ENCODE assay signal across 9 mouse cellular contexts in the genomic region with DNA sequence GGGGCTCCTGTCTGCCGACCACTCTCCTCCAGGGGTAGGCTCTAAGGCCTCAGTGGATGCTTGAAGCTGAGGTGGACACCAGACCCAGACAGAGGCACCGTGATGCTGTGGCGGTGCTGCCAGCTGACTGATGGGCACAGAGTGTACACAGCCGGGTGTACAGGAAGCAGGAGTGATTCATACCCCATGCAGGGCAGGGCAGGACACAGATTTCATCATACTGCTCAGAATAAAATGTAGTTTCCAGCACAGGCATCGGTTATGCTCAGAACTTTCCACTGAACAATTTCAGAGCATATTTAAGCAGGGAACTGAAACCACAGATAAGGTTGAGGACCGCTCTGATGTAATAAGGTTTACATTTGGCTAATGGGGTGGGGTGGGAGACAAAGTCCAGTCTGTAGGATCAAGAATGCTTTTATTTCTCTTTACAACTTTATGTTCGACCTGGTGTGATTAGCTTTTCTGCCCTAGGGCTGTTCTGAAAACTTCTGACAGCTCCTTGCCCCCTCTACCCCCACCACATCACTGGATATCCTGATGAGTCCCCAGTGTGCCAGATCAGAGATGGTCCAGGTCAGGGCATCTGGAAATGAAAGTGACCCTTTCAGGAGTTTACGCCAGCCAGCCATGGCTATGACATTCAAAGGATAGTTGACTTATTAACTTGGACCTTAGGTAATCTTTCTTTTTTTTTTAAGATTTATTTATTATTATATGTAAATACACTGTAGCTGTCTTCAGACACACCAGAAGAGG. TPM values are rescaled to one million over a fixed set of nuclear protein-coding genes. Genes with fewer than 3 reads are reported as not detected.
DNase-seq lines count a peak whose midpoint lies in the region; ATAC-seq lines count a peak whose summit lies in the region.
"Had no signal": no experiment of that assay in that cellular context is flagged by ENCODE, and none has a peak within 500 bp of the region (broad histone marks: within the 10 kb centered on the region; RNA-seq: fewer than 3 reads in every experiment).

No protein-coding gene starts in this region.

- no peaks in the 10 kb centered on the region for H3K9me3 ChIP-seq in lung, embryonic 16.5 days (ENCODE audit: control insufficient read depth, low read length)

- peak; percentile 32 for ATAC-seq in inflammation-experienced regulatory T-cells, adult 6 months
- ATAC-seq in lung, embryonic 16.5 days (ENCODE audit: low read depth), result peak; percentile 80

- DNase-seq in layer of hippocampus, adult 11-12 months (ENCODE audit: low spot score), result peak; percentile 14
- DNase-seq in layer of hippocampus, adult 9-11 months, result no peak
- DNase-seq in adrenal gland, adult 2 months, result peak; percentile 75
- no peak for DNase-seq in thymus, postnatal 25 days
- DNase-seq in gastrocnemius, postnatal 10 days, result no peak
- no peak for DNase-seq in frontal cortex, postnatal 14 days (ENCODE audit: low spot score in 2 of 2)

- H3K27me3 ChIP-seq in lung, embryonic 16.5 days (ENCODE audit: control insufficient read depth, insufficient read depth, low read depth, low read length), result no peaks in the 10 kb centered on the region

- no peak overlapping the region for H3K4me2 ChIP-seq in lung, embryonic 16.5 days (ENCODE audit: low read depth, low read length)

- H3K27ac ChIP-seq in lung, embryonic 16.5 days (ENCODE audit: low read length), result peak overlapping the region; percentile 75

- peaks cover 9% of the 10 kb centered on the region for H3K4me1 ChIP-seq in lung, embryonic 16.5 days (replicated peaks; ENCODE audit: control insufficient read depth, insufficient read depth, low read length)

- H3K9ac ChIP-seq in lung, embryonic 16.5 days (ENCODE audit: low read length), result no peak overlapping the region

- H3K36me3 ChIP-seq in lung, embryonic 16.5 days (ENCODE audit: control insufficient read depth, insufficient read depth, low read length), result no peaks in the 10 kb centered on the region

- 35% methylated on average over 8 of the region's 8 CpGs for WGBS in lung, embryonic 16.5 days

- no peak overlapping the region for H3K4me3 ChIP-seq in lung, embryonic 16.5 days (ENCODE audit: low read length)

RNA-seq across cellular contexts. Expression of a gene that starts 29.4 kb away (rescaled TPM):
- total RNA-seq in adrenal gland, adult 2 months (2021), result not detected
- polyA plus RNA-seq in adrenal gland, adult 2 months (2012; rRNA removed), result not detected in 2 replicates
- not detected for polyA plus RNA-seq in inflammation-experienced regulatory T-cells, adult 6 months (2017; shearing (Covaris generic))
- polyA plus RNA-seq in lung, embryonic 16.5 days (2015; fragmentation: Nextera tagmentation; extraction: Ambion mirVana), result 0.39 and 0.41 TPM in 2 replicates
- not detected for total RNA-seq in gastrocnemius, postnatal 10 days (2021)
- polyA plus RNA-seq: brain, embryonic 14.5 days had no signal

Comparison
In these comparisons a context has a peak if more than half of its experiments do, and no peak if none do; other contexts are left out.
1. DNase-seq: peak in layer of hippocampus, adult 11-12 months (single experiment) and adrenal gland, adult 2 months (single experiment); none in layer of hippocampus, adult 9-11 months (single experiment), thymus, postnatal 25 days (single experiment), gastrocnemius, postnatal 10 days (single experiment) and frontal cortex, postnatal 14 days (0 of 2).